Mouse (Mus musculus): ENCODE measurements around the gene Pacs1.

GRCm38 (mm10) chr19:5109659-5110453, 163.1 kb downstream of the Pacs1 start:
- TF ChIP-seq CTCF (IDR thresholded peaks at IDR 0.05) (peak; percentile 64), EP300 (IDR thresholded peaks at IDR 0.05) (no peak)

Data from lung, postnatal 0 days (tissue).